Mouse (Mus musculus): Measurements from ENCODE around the gene Cbfa2t2. TPM values are rescaled to one million over a fixed set of nuclear protein-coding genes. Genes with fewer than 3 reads are reported as not detected.
A peak's percentile ranks its signal among the peaks of the same experiment; 100 is the strongest.

The Cbfa2t2 gene
- total and polyA plus RNA-seq, 2 experiments from 2014 or later: 31.9 to 41.8 TPM

GRCm38 (mm10) chr2:154558264-154559039 is 122.2 kb downstream of the Cbfa2t2 start, which contains the start of gene Necab3:
Necab3 (minus strand) TSS chr2:154558890.
- H3K9ac ChIP-seq: peak within 1 kb of the TSS; percentile 52
- ATAC-seq (peak; percentile 77), DNase-seq (peak; percentile 51)
- WGBS: 5% methylated on average over 34 of the region's 34 CpGs
- H3K27me3 ChIP-seq (ENCODE audit: insufficient read depth, low read length): no peaks in the 10 kb centered on the region
- no peaks in the 10 kb centered on the region for H3K36me3 ChIP-seq (ENCODE audit: insufficient read depth)
- H3K4me2 ChIP-seq (ENCODE audit: low read depth): peak within 1 kb of the TSS; percentile 73
- no peak within 1 kb of the TSS; the same call in 1 of the 2 replicates for H3K27ac ChIP-seq (ENCODE audit: low read depth, low read length)
- no peaks in the 10 kb centered on the region for H3K9me3 ChIP-seq (ENCODE audit: low read length)
- TF ChIP-seq CTCF (IDR thresholded peaks at IDR 0.05; ENCODE audit: low read depth): no peak
- peaks cover 13% of the 10 kb centered on the region for H3K4me1 ChIP-seq (ENCODE audit: insufficient read depth)
- H3K4me3 ChIP-seq (ENCODE audit: low read depth, low read length): peak within 1 kb of the TSS; percentile 43

DNA sequence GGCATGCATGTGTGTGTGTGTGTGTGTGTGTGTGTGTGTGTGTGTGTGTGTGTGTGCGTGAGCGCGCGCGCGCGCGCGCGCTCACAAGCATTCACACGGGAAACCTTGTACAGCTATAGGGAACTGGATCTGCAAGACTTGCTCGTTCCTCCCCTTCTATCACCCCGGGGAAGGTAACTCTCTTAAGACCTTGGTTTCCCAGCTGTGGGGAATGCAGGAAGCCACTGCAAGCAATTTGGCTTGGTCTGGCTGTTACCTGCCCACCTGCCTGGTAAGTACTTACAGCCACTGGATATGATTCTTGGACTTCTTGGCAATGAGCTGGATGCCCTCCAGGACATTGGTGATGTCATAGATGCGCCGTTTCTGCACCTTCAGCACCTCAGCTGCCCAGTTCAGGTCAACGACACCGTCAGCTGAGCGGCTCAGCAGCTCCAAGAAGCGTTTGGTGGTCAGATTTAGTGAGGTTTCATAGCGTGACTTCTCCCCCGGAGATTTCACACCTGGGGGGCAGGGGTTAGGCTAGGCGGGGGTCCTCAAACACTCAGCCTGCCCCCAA is 127.4 kb downstream of the Cbfa2t2 start:
- H3K4me3 ChIP-seq (ENCODE audit: low read depth, low read length): no peak overlapping the region
- no peak for TF ChIP-seq CTCF (IDR thresholded peaks at IDR 0.05; ENCODE audit: low read depth)
- no peaks in the 10 kb centered on the region for H3K9me3 ChIP-seq (ENCODE audit: low read length)
- no peaks in the 10 kb centered on the region for H3K27me3 ChIP-seq (ENCODE audit: insufficient read depth, low read length)
- H3K4me1 ChIP-seq (ENCODE audit: insufficient read depth): peaks cover 6% of the 10 kb centered on the region; the same call in 1 of the 2 replicates
- no peak overlapping the region for H3K4me2 ChIP-seq (ENCODE audit: low read depth)
- DNase-seq (no peak), ATAC-seq (no peak)
- H3K27ac ChIP-seq (ENCODE audit: low read depth, low read length): no peak overlapping the region
- no peaks in the 10 kb centered on the region for H3K36me3 ChIP-seq (ENCODE audit: insufficient read depth)
- 96% methylated on average over 22 of the region's 22 CpGs for WGBS
- no peak overlapping the region for H3K9ac ChIP-seq

GRCm38 (mm10) chr2:154565562-154565961 is 129.3 kb downstream of the Cbfa2t2 start:
- no peak overlapping the region for H3K4me2 ChIP-seq (ENCODE audit: low read depth)
- no peaks in the 10 kb centered on the region for H3K9me3 ChIP-seq (ENCODE audit: low read length)
- H3K9ac ChIP-seq: no peak overlapping the region
- peaks cover 10% of the 10 kb centered on the region; the same call in 1 of the 2 replicates for H3K4me1 ChIP-seq (ENCODE audit: insufficient read depth)
- no peak for ATAC-seq
- no peak for TF ChIP-seq CTCF (IDR thresholded peaks at IDR 0.05; ENCODE audit: low read depth)
- H3K4me3 ChIP-seq (ENCODE audit: low read depth, low read length): no peak overlapping the region
- no peaks in the 10 kb centered on the region for H3K36me3 ChIP-seq (ENCODE audit: insufficient read depth)
- H3K27ac ChIP-seq (ENCODE audit: low read depth, low read length): no peak overlapping the region
- 62% methylated on average over 3 of the region's 3 CpGs for WGBS
- H3K27me3 ChIP-seq (ENCODE audit: insufficient read depth, low read length): no peaks in the 10 kb centered on the region
- DNase-seq: no peak

GRCm38 (mm10) chr2:154566641-154567040 is 130.4 kb downstream of the Cbfa2t2 start:
- DNase-seq (no peak), ATAC-seq (no peak)
- no peaks in the 10 kb centered on the region for H3K36me3 ChIP-seq (ENCODE audit: insufficient read depth)
- H3K9ac ChIP-seq: no peak overlapping the region
- H3K9me3 ChIP-seq (ENCODE audit: low read length): no peaks in the 10 kb centered on the region
- no peak for TF ChIP-seq CTCF (IDR thresholded peaks at IDR 0.05; ENCODE audit: low read depth)
- peaks cover 10% of the 10 kb centered on the region; the same call in 1 of the 2 replicates for H3K4me1 ChIP-seq (ENCODE audit: insufficient read depth)
- H3K4me2 ChIP-seq (ENCODE audit: low read depth): no peak overlapping the region
- H3K27ac ChIP-seq (ENCODE audit: low read depth, low read length): no peak overlapping the region
- 45% methylated on average over 8 of the region's 8 CpGs for WGBS
- no peaks in the 10 kb centered on the region for H3K27me3 ChIP-seq (ENCODE audit: insufficient read depth, low read length)
- H3K4me3 ChIP-seq (ENCODE audit: low read depth, low read length): no peak overlapping the region

DNA sequence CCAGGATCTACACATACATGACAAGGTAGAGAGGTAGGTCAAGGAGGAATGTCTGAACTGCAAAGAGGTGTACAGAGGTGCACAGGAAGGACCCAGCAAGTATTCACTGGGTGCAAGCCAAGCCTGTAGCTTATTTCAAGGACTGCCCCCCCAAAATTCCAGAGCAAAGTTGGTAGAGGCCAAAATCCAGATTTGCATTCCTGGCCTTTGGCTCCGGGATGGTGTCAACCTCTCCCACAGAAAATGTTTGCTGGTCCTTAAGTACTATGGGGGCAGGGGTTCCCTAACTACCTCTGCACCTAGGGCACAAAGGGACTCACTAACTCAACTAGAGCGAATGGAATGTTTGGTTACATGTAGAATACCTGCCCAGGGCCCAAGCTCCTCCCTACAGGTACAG is 131.5 kb downstream of the Cbfa2t2 start:
- ATAC-seq: no peak
- Histone ChIP-seq H3K36me3 (ENCODE audit: insufficient read depth) (no peaks in the 10 kb centered on the region), H3K9me3 (ENCODE audit: low read length) (no peaks in the 10 kb centered on the region), H3K27me3 (ENCODE audit: insufficient read depth, low read length) (no peaks in the 10 kb centered on the region), H3K4me1 (ENCODE audit: insufficient read depth) (peaks cover 10% of the 10 kb centered on the region; the same call in 1 of the 2 replicates), H3K4me3 (ENCODE audit: low read depth, low read length) (no peak overlapping the region), H3K27ac (ENCODE audit: low read depth, low read length) (0 out of 2 replicates have a peak overlapping the region, but pooled peaks have one; percentile 50), H3K4me2 (ENCODE audit: low read depth) (no peak overlapping the region; the same call in 1 of the 2 replicates), H3K9ac (no peak overlapping the region)
- 64% methylated on average over 2 of the region's 2 CpGs for WGBS
- TF ChIP-seq CTCF (IDR thresholded peaks at IDR 0.05; ENCODE audit: low read depth): no peak
- DNase-seq: no peak

- no peaks in the 10 kb centered on the region for H3K36me3 ChIP-seq (ENCODE audit: insufficient read depth)
- 14% methylated on average over 10 of the region's 10 CpGs for WGBS
- peaks cover 10% of the 10 kb centered on the region; the same call in 1 of the 2 replicates for H3K4me1 ChIP-seq (ENCODE audit: insufficient read depth)
- H3K4me3 ChIP-seq (ENCODE audit: low read depth, low read length): peak overlapping the region; percentile 83
- no peaks in the 10 kb centered on the region for H3K9me3 ChIP-seq (ENCODE audit: low read length)
- TF ChIP-seq CTCF (IDR thresholded peaks at IDR 0.05; ENCODE audit: low read depth): no peak
- peak overlapping the region; percentile 91 for H3K4me2 ChIP-seq (ENCODE audit: low read depth)
- ATAC-seq (no peak), DNase-seq (no peak)
- peak overlapping the region; percentile 49; the same call in 1 of the 2 replicates for H3K9ac ChIP-seq
- H3K27ac ChIP-seq (ENCODE audit: low read depth, low read length): peak overlapping the region; percentile 50; the same call in 1 of the 2 replicates
- no peaks in the 10 kb centered on the region for H3K27me3 ChIP-seq (ENCODE audit: insufficient read depth, low read length)
These were observed 132.2 kb downstream of the Cbfa2t2 start for GRCm38 (mm10) chr2:154568329-154569070.

All from forebrain, postnatal 0 days (tissue).